Mouse (Mus musculus): ENCODE data around the gene Pheta1.

GRCm38 (mm10) chr5:121837441-121838340, 11.1 kb upstream of the Pheta1 start, which contains the start of gene Sh2b3:
- no peak for TF ChIP-seq POLR2A (IDR thresholded peaks at IDR 0.05; ENCODE audit: borderline replicate concordance, insufficient read depth, low read length)
- no peak for TF ChIP-seq CTCF (IDR thresholded peaks at IDR 0.05; ENCODE audit: borderline replicate concordance, insufficient read depth, low read depth, low read length)
